Mouse (Mus musculus) kidney, adult 9 months (tissue): ENCODE data around the gene Krt34.

Source experiments
- DNase-seq: peaks from one replicate; pipeline ENCODE4 v3.0.0; 2022

The Krt34 gene

GRCm38 (mm10) chr11:99999091-99999490 lies 42.3 kb downstream of the Krt34 start:
- DNase-seq: no peak

- no peak for DNase-seq
Measured at GRCm38 (mm10) chr11:99994384-99994661, 47.0 kb downstream of the Krt34 start.

GRCm38 (mm10) chr11:99993620-99994383 lies 47.6 kb downstream of the Krt34 start, which contains the start of gene Krtap17-1:
TSS of gene Krtap17-1 (minus strand) at chr11:99993994.
- DNase-seq: no peak

GRCm38 (mm10) chr11:99990571-99990970 lies 50.8 kb downstream of the Krt34 start:
- no peak for DNase-seq

GRCm38 (mm10) chr11:99989881-99990405 lies 51.4 kb downstream of the Krt34 start:
- no peak for DNase-seq

GRCm38 (mm10) chr11:99988530-99988929 lies 52.8 kb downstream of the Krt34 start:
- DNase-seq: no peak
